Mouse (Mus musculus) lung, adult 2 months (tissue): ENCODE results near the gene Spop. TPM values are rescaled to one million over a fixed set of nuclear protein-coding genes. Genes with fewer than 3 reads are reported as not detected.

Source experiments
- DNase-seq: peaks from one replicate; pipeline ENCODE4 v3.0.0; 2022
- H3K4me1 ChIP-seq: fragments of 200-500 bp; 2 replicates; pipeline ENCODE4 v1.6.1; 2011; ENCODE audit warnings: low read length; ENCODE audit not compliant: control insufficient read depth, insufficient read depth
- H3K4me3 ChIP-seq: fragments of 200-500 bp; replicated peaks from 2 replicates; pipeline ENCODE3; 2011; ENCODE audit warnings: low read depth, mild to moderate bottlenecking, control low read depth, low read length; ENCODE audit errors: extremely low read depth
- CTCF ChIP-seq: fragments of 200-500 bp; IDR thresholded peaks from 2 replicates; pipeline ENCODE4 v1.5.1; 2011; ENCODE audit warnings: mild to moderate bottlenecking, low read length, control low read depth; ENCODE audit not compliant: insufficient read depth
- POLR2A ChIP-seq: fragments of 200-500 bp; IDR thresholded peaks from 2 replicates; pipeline ENCODE4 v1.6.1; 2011; ENCODE audit warnings: low read depth, mild to moderate bottlenecking, control low read depth, low read length, borderline replicate concordance; ENCODE audit errors: extremely low read depth
- WGBS: fragments of 180-500 bp; shearing (Covaris S2); methylation state at CpG from one replicate; pipeline ENCODE4 v1.1.7; 2018; 5-methylcytosine and 5-hydroxymethylcytosine counted together
- polyA plus RNA-seq: library from polyadenylated mRNA; depleted of rRNA; stranded (reverse); fragments of >200 nt; gene quantifications from 2 replicates; pipeline ENCODE4 v1.2.3, GENCODE M21; 2012

Gene Spop
- polyA plus RNA-seq, 1 experiment = 125 TPM

- H3K4me3 ChIP-seq = peak within 1 kb of the TSS; percentile 52
- H3K4me1 ChIP-seq = no peaks in the 10 kb centered on the region
- DNase-seq = peak; percentile 79
- WGBS = 1% methylated on average over 66 of the region's 66 CpGs
- no peak for TF ChIP-seq CTCF
- TF ChIP-seq POLR2A = no peak
These were observed 100.5 kb downstream of the Spop start, which contains the start of gene Nxph3 for GRCm38 (mm10) chr11:95514298-95514861. TSS of gene Nxph3 (minus strand) at chr11:95514570.

GRCm38 (mm10) chr11:95515376-95516323 lies 101.8 kb downstream of the Spop start:
- no peak overlapping the region for H3K4me3 ChIP-seq
- TF ChIP-seq POLR2A = no peak
- no peak for TF ChIP-seq CTCF
- H3K4me1 ChIP-seq = no peaks in the 10 kb centered on the region
- no peak for DNase-seq
- 70% methylated on average over 17 of the region's 17 CpGs for WGBS

- DNase-seq = no peak
- WGBS = 25% methylated on average over 5 of the region's 5 CpGs
- H3K4me1 ChIP-seq = 0 out of 2 replicates have a peak, but pooled peaks cover 2% of the 10 kb centered on the region
- no peak overlapping the region for H3K4me3 ChIP-seq
- TF ChIP-seq POLR2A (no peak), CTCF (no peak)
These were observed 102.6 kb downstream of the Spop start for GRCm38 (mm10) chr11:95516491-95516911.

- 59% methylated on average over 6 of the region's 6 CpGs for WGBS
- TF ChIP-seq CTCF = no peak
- no peak for TF ChIP-seq POLR2A
- DNase-seq = no peak
- Histone ChIP-seq H3K4me1 (0 out of 2 replicates have a peak, but pooled peaks cover 2% of the 10 kb centered on the region), H3K4me3 (no peak overlapping the region)
These were observed 103.3 kb downstream of the Spop start for GRCm38 (mm10) chr11:95517162-95517561.

- Histone ChIP-seq H3K4me1 (0 out of 2 replicates have a peak, but pooled peaks cover 2% of the 10 kb centered on the region), H3K4me3 (no peak overlapping the region)
- no peak for DNase-seq
- TF ChIP-seq CTCF = no peak
- no peak for TF ChIP-seq POLR2A
- 66% methylated on average over 10 of the region's 10 CpGs for WGBS
These were observed 105.4 kb downstream of the Spop start for GRCm38 (mm10) chr11:95519299-95519698.

- 79% methylated on average over 3 of the region's 3 CpGs for WGBS
- no peak overlapping the region for H3K4me3 ChIP-seq
- H3K4me1 ChIP-seq = 0 out of 2 replicates have a peak, but pooled peaks cover 2% of the 10 kb centered on the region
- no peak for TF ChIP-seq POLR2A
- TF ChIP-seq CTCF = no peak
- no peak for DNase-seq
These were observed 106.1 kb downstream of the Spop start for GRCm38 (mm10) chr11:95519996-95520395.

GRCm38 (mm10) chr11:95520456-95521072 lies 106.7 kb downstream of the Spop start:
- H3K4me3 ChIP-seq = peak overlapping the region; percentile 17
- H3K4me1 ChIP-seq = 0 out of 2 replicates have a peak, but pooled peaks cover 2% of the 10 kb centered on the region
- no peak for TF ChIP-seq POLR2A
- TF ChIP-seq CTCF = peak; percentile 76
- WGBS = 3% methylated on average over 27 of the region's 27 CpGs
- DNase-seq = peak; percentile 83

GRCm38 (mm10) chr11:95521563-95521962 lies 107.7 kb downstream of the Spop start:
- TF ChIP-seq CTCF (peak; percentile 94), POLR2A (no peak)
- 1% methylated on average over 13 of the region's 13 CpGs for WGBS
- 0 out of 2 replicates have a peak, but pooled peaks cover 2% of the 10 kb centered on the region for H3K4me1 ChIP-seq
- H3K4me3 ChIP-seq = no peak overlapping the region
- peak; percentile 72 for DNase-seq

- WGBS = 68% methylated on average over 8 of the region's 8 CpGs
- Histone ChIP-seq H3K4me3 (no peak overlapping the region), H3K4me1 (no peaks in the 10 kb centered on the region)
- DNase-seq = no peak
- no peak for TF ChIP-seq POLR2A
- TF ChIP-seq CTCF = no peak
These were observed 113.4 kb downstream of the Spop start for GRCm38 (mm10) chr11:95527307-95527706.
